ENCODE assay signal across 27 mouse cellular contexts in the genomic region with DNA sequence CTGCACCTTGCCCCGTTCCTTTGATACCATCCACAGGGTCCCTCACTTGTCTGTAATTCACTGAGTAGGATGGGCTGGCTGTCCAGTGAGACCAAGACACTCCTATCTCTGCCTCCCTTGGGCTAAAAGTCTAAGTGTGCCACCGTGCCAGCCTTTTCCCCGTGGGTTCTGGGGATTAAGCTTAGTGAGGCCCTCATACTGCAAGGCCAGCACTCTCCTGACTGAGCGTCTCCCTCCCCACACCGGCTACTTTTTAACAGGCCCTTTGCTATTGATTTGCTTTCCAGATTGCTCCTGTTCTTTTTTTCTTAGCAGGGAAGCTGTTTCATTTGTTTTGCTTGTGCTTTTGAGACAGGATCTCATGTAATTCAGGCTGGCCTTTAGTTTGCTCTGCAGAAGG. TPM values are rescaled to one million over a fixed set of nuclear protein-coding genes. Genes with fewer than 3 reads are reported as not detected.
DNase-seq lines count a peak whose midpoint lies in the region; ATAC-seq and TF ChIP-seq lines count a peak whose summit lies in the region.
"Had no signal": no experiment of that assay in that cellular context is flagged by ENCODE, and none has a peak within 500 bp of the region (broad histone marks: within the 10 kb centered on the region; RNA-seq: fewer than 3 reads in every experiment).

No protein-coding gene starts in this region.

- 26% methylated on average over 5 of the region's 5 CpGs for WGBS in kidney, postnatal 0 days

- H3K4me3 ChIP-seq in kidney, postnatal 0 days (replicated peaks; ENCODE audit: low read depth, low read length) = no peak overlapping the region
- H3K4me3 ChIP-seq: heart, embryonic 10.5 days; layer of hippocampus, adult 2 months; liver, embryonic 13.5 days; neural tube, embryonic 15.5 days had no signal

- DNase-seq in kidney, adult 18-20 months = peak; percentile 29
- DNase-seq in kidney, adult 8-10 months = peak; percentile 54 to 61
- peak; percentile 18 for DNase-seq in kidney, postnatal 0 days (ENCODE audit: low spot score)
- DNase-seq in yolk sac, embryonic 10.5 days (ENCODE audit: low spot score) = peak; percentile 8
- no peak for DNase-seq in ovary, postnatal 14 days (ENCODE audit: low spot score)
- DNase-seq: B cell, adult 2 months; cerebellum, adult 2 months; cerebellum, postnatal 14 days; gastrocnemius, postnatal 25 days; heart, adult 11 months; heart, postnatal 4 days; left cerebral cortex, postnatal 4 days; liver, embryonic 13.5 days; lung, adult 2 months; lung, postnatal 10 days; midbrain, embryonic 14.5 days; right cerebral cortex, postnatal 4 days; thymus, adult 2 months; thymus, postnatal 36 days had no signal

- H3K4me2 ChIP-seq in kidney, postnatal 0 days (ENCODE audit: low read length) = no peak overlapping the region
- H3K4me2 ChIP-seq: hindbrain, embryonic 14.5 days; liver, embryonic 13.5 days; neural tube, embryonic 15.5 days had no signal

- H3K9ac ChIP-seq in kidney, postnatal 0 days (ENCODE audit: low read depth, low read length) = no peak overlapping the region
- H3K9ac ChIP-seq: hindbrain, embryonic 14.5 days; liver, embryonic 13.5 days; neural tube, embryonic 15.5 days had no signal

- no peaks in the 10 kb centered on the region for H3K36me3 ChIP-seq in kidney, postnatal 0 days (ENCODE audit: insufficient read depth, low read length)
- H3K36me3 ChIP-seq: neural tube, embryonic 15.5 days had no signal

- ATAC-seq in kidney, postnatal 0 days (replicated peaks; ENCODE audit: low FRiP score, low read depth) = no peak
- no peak for ATAC-seq in monocyte, adult 5-6 weeks (replicated peaks; ENCODE audit: insufficient number of reproducible peaks, low FRiP score, low TSS enrichment, poor library complexity, severe bottlenecking)
- ATAC-seq: forebrain, embryonic 14.5 days; intestine, postnatal 0 days had no signal

- H3K27ac ChIP-seq in kidney, postnatal 0 days = peak overlapping the region; percentile 57; the same call in 1 of the 2 replicates
- H3K27ac ChIP-seq: heart, embryonic 10.5 days; hindbrain, embryonic 14.5 days; layer of hippocampus, adult 2 months; liver, embryonic 13.5 days; macrophage; neural tube, embryonic 15.5 days had no signal

- no peaks in the 10 kb centered on the region for H3K9me3 ChIP-seq in kidney, postnatal 0 days (replicated peaks; ENCODE audit: low read length)
- H3K9me3 ChIP-seq: heart, embryonic 10.5 days; liver, embryonic 13.5 days; neural tube, embryonic 15.5 days had no signal

- no peaks in the 10 kb centered on the region for H3K27me3 ChIP-seq in kidney, postnatal 0 days (ENCODE audit: insufficient read depth, low read length)
- H3K27me3 ChIP-seq: liver, embryonic 13.5 days; neural tube, embryonic 15.5 days had no signal

- no peak for TF ChIP-seq CTCF in kidney, postnatal 0 days (IDR thresholded peaks at IDR 0.05; ENCODE audit: low read depth)

- no peaks in the 10 kb centered on the region for H3K4me1 ChIP-seq in kidney, postnatal 0 days (replicated peaks; ENCODE audit: insufficient read depth, low read length)
- H3K4me1 ChIP-seq: neural tube, embryonic 15.5 days had no signal

RNA-seq across cellular contexts. Expression of a gene that starts 43.1 kb away (rescaled TPM):
- 22.0 and 24.2 TPM in 2 replicates for polyA plus RNA-seq in kidney, postnatal 0 days (2015; fragmentation: Nextera tagmentation; extraction: Ambion mirVana)
- total RNA-seq in monocyte, adult 5-6 weeks (2017) = 0.10 to 0.58 TPM (median 0.21 TPM) in 3 replicates
- polyA plus RNA-seq: macrophage had no signal

RNA-seq across cellular contexts. Expression of a gene that starts 60.0 kb away (rescaled TPM):
- 103 and 106 TPM in 2 replicates for polyA plus RNA-seq in kidney, postnatal 0 days (2015; fragmentation: Nextera tagmentation; extraction: Ambion mirVana)
- total RNA-seq in monocyte, adult 5-6 weeks (2017) = 69.0 to 89.0 TPM (median 82.7 TPM) in 3 replicates
